Mouse (Mus musculus) layer of hippocampus, adult 2 months (tissue): ENCODE measurements at regions not wholly inside any gene's neighbourhood (a gene's known extent, or its start where the extent isn't known, plus 50 kb on each side); places are given as distances from the start of the nearest gene placed in this dataset.

Experiments used
- DNase-seq, 2 experiments: peaks; one replicate each; pipeline ENCODE4 v3.0.0; 2022; ENCODE audit warnings: low spot score in 2 of 2
- H3K27ac ChIP-seq: fragments of 200-600 bp; 2 replicates; pipeline ENCODE4 v1.8.1; 2022
- H3K4me3 ChIP-seq: fragments of 200-600 bp; 2 replicates; pipeline ENCODE4 v1.8.1; 2022; ENCODE audit warnings: mild to moderate bottlenecking
- CTCF ChIP-seq: fragments of 200-600 bp; conservative IDR thresholded peaks from 2 replicates; pipeline ENCODE4 v1.8.1; 2022; ENCODE audit warnings: antibody characterized with exemption, mild to moderate bottlenecking, moderate library complexity

DNA sequence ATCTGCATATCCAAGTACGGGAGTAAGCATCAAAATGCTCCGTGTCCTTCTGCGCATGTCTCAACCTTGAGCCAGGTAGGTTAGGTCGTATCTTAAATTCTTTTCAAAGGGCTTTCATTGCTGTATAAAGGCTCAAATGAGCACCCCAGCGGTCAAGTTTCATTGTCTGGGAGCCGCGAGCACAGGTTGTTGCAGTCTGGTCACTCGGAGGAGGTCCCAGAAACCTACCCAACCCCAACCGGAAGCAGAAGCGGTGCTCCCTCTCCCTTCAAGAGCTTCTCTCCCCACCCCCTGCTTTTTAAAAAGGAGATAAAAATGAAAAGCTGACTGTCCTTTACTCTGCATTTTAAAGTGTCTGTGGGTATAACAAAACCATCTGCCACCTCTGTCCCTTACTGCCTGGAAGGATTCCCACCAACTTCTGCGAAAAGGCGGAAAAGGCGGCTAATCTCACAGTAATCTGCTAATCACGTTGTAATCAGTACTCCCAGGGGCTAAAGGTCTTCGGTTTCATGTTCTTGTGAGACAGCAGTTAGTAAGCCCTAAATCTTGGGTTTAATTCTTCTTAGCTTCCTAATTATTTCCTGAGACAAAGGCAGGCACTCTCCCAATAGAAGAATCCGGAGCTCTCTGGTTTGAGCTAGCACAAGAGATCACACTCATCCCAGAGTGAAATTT lies 2081.0 kb downstream of the A830018L16Rik start:
- no peak for TF ChIP-seq CTCF
- no peak overlapping the region for H3K27ac ChIP-seq
- DNase-seq, result no peak
- H3K4me3 ChIP-seq, result peak overlapping the region; percentile 46

GRCm38 (mm10) chr1:13496386-13496785 lies 2082.5 kb downstream of the A830018L16Rik start:
- TF ChIP-seq CTCF, result no peak
- no peak overlapping the region for H3K4me3 ChIP-seq
- no peak for DNase-seq
- H3K27ac ChIP-seq, result no peak overlapping the region

GRCm38 (mm10) chr1:13500456-13500855 lies 2086.6 kb downstream of the A830018L16Rik start:
- peak; percentile 83 for TF ChIP-seq CTCF
- H3K27ac ChIP-seq, result no peak overlapping the region
- no peak overlapping the region for H3K4me3 ChIP-seq
- DNase-seq, result peak; percentile 28 to 37

- no peak overlapping the region for H3K27ac ChIP-seq
- TF ChIP-seq CTCF, result no peak
- no peak for DNase-seq
- H3K4me3 ChIP-seq, result no peak overlapping the region
These were observed 2088.0 kb downstream of the A830018L16Rik start for GRCm38 (mm10) chr1:13501938-13502337.

DNA sequence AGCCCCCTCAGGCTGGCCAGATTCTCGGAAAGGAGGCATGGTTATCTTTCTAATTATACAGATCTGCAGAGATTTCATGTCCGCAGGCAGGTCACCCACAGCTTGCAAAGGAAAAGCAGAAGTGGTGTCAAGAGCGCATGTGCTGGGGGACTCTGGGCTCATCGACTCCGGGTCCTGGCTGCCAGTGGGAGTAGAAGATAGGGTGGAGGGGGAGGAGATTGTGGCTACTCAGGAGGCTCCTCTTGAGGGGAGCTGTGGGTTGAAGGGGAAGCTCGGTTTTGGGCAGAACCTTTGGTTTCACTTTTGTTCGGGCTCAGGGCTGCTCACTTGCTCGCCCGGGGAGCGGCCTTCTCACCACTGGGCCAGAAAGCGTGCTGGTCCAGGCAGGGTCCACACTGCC lies 2099.9 kb downstream of the A830018L16Rik start:
- TF ChIP-seq CTCF, result no peak
- DNase-seq, result no peak
- Histone ChIP-seq H3K4me3 (no peak overlapping the region), H3K27ac (no peak overlapping the region)
